Mouse (Mus musculus) frontal cortex, adult (tissue): ENCODE results near the gene Sox13.

Source experiments
- ATAC-seq: cut with Nextera tagmentation; 2 replicates; pipeline ENCODE4 v1.9.2; 2017; ENCODE audit warnings: mild to moderate bottlenecking, moderate library complexity, mixed read lengths; ENCODE audit not compliant: low TSS enrichment

Sox13 gene

DNA sequence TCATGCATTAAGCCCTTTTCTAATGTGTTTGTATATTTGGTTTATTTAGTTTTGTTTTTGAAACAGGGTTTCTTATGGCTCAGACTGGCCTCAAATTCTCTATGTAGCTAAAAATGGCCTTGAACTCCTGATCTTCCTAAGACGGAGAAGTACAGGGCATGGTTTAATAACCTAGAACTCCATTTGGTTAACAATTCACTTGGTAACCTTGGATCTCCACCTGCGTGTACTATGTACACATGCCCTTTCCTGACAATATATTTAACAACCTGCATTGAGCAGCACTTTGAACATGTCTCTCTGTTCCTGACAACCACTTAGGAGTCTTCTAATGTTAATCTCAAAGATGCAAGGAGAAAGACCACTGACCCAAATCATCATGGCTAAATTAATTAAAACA lies 7.0 kb upstream of the Sox13 start:
- ATAC-seq: no peak

DNA sequence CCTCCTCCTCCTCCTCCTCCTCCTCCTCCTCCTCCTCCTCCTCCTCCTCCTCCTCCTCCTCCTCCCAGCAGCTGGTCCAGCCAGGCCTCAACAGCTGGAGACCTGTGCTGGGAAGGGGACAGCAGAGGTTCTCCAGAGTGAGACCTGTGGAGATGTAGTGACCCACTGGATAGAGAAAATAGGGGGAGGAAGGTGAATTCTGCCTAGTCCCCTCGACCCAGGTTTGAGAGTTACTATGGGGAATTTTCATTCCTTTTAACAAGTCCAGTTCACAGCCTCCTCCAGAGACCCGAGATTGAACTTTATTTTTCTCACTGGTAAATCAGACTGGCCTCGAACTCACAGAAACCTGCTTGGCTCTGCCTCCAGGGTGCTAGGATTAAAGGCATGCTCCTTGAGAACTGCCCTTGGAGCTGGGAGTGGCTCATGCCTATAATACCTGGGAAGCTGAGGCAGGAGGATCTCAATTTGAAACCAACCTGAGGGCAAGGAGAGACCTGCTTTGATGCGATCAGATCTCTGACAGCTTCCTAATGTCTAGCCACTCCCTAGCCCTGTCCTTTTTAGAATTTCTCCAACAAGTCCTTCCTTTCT lies 467 bp upstream of the Sox13 start:
- ATAC-seq: no peak

DNA sequence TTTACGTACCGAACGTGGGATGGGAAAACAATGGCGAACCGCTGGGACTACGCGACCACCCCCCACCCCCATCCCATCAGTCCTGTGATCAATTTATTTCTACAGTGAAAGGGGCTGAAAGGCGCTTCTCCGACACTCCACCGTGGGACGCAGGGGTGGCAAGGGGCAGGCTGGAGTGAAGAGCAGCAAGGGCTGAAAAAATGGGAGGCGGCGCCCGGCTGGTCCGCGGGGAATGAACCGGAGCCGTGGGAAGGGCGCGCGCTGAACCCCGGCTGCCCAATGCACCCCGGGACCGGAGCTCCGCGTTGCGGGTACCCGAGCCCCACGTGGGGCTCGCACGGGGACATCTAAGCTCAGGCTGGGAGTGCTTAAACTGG lies 1.0 kb downstream of the Sox13 start:
- ATAC-seq: no peak

DNA sequence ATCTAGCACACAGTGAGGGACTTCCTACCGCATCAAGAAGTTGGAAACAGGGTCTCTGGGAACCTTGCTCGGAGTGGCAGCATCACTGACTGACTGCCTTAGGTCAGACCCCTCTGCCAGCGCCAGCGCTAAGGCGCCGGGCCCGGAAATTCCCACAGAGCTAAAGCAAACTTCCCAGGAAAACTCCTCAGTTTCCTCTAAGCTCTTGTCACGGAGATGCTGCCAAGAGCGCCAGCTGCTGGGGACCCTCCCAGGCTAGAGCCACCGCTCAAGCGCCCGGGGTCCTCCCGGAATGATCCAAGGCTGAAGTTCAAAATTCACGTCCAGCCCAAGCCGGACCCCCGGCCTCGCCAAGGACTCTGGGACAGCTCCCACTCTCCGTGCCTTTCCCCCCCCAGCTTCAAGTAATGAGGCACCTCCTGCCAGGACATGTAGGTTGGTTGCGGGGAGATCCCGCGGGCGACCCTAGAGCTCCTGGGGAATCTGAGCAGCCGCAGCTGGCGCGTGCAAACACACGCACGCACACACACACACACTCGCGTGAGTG lies 1.5 kb downstream of the Sox13 start:
- no peak for ATAC-seq

DNA sequence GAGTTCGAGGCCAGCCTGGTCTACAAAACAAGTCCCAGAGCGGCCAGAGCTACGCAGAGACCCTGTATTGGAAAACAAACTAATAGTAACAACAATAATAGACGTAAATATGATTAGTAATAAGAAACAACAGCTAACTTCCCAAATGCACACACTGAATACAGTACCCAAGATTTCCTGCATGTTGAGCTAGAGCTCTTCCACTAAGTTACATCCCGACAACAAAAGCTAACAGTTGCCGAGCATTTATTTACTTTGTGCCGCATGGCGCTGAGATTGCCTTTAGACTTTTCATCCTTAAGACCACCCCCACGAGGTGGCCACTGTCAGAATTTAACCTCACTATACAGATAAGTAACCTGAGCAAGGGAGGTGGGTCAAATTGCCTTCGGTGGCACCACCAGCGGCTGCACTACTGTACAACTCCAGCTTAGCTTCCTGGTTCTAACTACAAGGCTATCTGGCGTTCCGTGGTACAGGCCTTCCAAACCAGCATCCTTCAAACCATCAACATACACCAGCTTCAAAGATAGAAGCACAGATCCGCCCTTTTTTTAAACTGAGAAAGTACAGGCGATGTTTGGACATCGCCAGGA lies 2.1 kb downstream of the Sox13 start:
- no peak for ATAC-seq

DNA sequence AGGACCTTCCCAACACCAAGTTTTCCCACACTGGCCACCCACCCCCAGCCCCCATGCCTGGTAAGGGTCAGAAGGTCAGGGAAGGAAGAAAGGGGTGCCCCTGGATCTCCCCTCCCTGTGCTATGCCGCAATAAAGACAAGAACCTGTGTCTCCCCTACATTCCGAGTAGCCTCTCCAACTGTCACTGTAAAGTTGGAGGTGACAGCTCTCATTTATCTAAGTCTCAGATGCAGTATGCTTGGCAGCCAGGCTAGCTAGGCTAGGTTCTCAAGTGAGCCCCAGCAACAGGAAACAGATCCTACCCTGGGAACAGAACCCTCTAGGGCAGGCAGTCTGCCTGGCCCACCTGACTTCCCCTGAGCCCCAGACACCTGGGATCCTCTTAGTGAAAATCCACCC lies 3.1 kb downstream of the Sox13 start:
- no peak for ATAC-seq

DNA sequence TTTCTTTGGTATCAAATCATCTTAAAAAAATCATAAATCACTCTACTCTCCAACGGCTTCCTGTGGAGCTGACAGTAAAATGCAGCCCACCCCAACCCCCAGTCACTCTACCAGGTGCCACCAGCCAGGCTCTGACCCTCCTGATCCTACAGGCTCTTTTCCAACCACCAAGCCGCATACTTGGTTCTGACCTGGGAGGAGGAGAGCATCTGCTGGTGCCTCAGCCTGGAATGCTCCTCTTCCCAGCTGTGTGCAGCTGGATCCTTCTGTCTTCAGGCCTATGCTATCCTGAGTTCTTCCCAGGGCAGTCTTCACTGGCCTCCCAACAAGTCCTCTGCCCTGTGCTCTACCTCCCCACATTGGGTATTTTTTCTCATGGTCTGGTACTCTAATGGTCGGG lies 3.7 kb downstream of the Sox13 start:
- ATAC-seq: no peak

DNA sequence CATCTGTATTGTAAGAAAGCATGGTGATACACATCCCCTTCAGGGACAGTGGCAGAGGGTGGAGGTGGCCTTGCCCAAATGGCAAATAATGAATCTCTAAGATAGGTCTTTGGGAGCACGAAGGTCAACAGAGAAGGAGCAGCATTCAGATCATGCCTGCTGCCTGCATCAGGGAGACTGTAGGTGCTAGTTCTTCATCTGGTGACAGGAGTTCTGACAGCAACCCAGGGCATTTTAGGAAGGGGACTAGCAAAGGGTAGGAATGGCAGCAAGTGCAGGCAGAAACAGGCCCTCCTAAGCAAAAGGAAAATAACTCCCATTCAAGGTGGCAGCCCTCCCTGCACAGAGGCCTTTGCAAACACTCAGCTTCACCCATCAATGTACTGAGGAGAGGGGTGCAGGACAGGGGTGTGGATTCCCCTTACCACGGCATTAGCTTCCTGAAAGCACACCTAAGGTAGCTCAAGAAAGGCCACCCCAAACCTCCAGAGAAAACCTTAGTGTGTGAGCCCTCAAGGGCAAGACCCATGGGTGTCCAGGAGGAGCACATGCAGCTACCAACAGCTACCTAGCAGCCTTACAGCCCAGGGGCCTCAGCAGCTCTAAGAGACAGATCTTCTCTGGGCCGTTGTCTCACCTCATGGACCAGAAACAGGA lies 4.9 kb downstream of the Sox13 start:
- ATAC-seq: no peak

DNA sequence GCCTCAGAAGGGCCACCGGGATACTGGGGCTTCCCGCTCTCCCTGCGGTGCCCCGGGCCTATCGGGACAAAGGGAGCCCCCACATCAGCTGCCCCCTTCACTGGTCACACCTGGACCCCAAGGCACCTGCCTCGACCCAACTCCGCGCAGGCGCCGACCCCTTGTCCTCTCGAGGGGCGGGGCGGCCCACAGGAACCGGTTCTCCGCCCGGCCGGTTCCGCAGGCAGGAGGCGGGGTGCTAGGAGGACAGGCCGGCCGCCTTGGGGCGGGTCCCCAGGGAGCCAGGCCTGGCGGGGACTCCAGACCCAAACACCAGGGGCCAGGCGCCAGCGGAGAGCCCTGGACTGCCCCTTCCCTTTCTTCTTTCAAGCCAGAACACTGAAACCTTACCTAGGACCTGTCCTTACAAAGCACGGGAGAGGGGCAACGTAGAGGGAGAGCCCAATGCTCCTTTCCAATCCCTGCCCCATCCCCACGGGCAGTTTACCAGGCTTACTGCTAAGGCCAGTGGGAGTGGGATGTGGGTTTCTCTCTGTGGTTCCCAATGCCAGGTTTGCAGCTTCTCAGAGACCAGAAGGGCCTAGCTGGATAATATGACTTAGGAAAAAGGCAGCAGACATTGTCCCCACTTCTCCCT lies 5.9 kb downstream of the Sox13 start:
- no peak for ATAC-seq

DNA sequence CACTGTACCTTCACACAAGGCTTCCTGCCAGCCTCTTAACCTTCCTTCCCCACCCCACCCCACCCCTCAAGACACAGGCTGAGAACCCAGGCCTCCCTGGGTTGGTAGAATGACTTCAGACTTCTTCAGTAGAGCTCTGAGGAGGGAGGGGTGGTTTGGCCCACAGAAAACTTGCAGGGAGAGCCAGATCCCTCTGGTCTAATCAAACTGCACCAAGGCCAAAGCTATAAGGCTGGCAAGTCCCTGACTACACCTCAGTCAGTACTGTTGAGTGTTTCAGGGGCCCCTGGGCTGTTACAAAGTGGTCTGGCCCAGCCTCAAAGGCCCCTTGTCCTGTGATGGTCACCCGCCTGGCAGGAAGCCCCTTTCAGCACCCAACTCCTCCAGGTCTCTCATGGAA lies 6.6 kb downstream of the Sox13 start:
- no peak for ATAC-seq

DNA sequence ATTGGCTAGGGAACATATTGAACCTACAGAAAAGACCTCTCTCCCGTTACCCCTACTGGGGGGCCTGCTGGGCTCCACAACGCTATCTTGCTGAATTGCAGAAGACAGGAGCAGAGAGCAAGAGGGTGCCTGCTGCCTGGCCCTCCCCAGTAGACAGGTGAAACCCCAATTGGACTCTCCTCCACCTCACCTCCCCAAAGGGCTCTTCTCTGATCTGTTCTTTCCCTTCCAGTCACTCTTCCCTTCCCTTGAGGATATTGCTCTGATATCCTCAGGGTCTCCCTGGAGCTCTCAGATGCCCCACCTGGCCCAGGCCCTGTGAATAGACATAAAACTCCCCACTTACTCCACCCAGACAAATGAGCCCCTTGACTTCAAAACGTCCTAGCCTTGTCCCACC lies 7.1 kb downstream of the Sox13 start:
- ATAC-seq: no peak

DNA sequence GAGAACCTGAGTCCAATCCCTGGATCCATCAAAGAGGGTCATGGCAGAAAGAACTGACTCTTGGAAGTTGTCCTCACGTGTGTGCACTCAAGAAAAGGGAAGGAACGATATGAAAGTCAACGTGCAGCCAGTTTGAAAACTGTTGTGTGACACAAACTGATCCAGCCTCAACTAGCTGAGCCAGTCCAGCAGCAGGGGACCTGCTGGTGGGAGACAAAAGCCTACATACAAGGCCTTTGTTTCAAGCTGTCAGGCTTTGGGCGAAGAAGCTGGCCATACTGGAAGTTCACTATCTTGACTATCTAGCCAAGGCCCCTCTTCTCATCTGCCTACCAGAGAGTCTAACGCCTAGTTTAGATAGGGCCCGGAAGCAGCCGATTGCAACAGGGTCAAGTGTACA lies 7.7 kb downstream of the Sox13 start:
- no peak for ATAC-seq

DNA sequence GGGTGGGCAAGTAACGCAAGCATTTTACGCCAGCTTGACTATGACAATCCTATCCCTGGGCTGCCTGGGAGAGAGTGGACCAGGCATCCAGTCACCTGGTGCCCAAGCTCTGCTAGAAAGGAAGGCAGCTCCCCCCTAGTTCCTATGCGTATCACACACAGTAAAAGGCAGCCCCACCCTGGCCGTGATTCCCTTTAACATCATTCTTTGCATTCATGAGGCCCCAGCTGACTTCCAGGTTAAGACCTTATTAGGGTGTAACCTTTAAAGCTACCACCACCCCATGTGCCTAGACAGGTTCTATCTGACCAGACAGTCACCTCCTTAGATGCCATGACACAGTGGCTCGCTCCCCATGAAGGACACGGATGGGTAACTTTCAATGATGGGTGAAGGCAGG lies 8.7 kb downstream of the Sox13 start:
- ATAC-seq: no peak

DNA sequence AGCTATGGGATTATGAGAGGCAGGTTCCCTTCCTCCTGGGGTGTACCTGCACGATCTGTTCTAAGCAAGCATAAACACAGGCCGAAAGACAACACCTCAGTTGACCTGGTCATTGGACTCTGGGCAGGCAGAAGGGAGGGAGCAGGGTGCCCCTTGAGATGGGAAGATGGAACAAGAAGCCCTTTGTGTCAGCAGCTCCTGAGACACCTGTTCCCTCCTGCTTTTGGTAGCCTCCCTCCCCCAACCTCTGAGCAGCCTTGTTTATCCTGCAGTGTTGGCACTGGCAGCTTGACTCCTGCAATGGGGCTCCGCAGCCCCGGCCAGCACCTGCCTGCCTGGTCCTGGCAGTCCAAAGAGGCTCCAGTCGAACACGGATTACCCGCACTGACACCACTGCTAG lies 9.1 kb downstream of the Sox13 start:
- no peak for ATAC-seq

DNA sequence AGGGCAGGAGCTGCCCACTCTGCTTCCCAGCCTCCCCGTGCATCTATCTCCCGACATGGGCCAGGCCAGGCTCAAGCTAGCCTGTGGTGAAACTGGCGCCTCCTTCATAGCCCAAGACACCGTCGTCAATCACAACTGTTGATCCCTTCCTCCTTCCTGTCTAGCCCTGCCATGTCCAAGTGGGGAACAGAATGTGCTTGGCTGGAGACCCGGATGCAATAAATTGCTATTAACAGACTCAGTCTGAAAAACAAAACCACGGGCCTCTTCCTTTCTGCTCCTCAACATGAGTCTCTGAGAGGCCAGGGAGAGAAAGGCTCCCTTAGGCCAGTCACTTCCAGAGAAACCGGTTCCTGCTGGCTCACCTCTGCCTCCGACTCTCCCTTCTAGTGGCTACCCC lies 11.2 kb downstream of the Sox13 start:
- ATAC-seq: no peak

DNA sequence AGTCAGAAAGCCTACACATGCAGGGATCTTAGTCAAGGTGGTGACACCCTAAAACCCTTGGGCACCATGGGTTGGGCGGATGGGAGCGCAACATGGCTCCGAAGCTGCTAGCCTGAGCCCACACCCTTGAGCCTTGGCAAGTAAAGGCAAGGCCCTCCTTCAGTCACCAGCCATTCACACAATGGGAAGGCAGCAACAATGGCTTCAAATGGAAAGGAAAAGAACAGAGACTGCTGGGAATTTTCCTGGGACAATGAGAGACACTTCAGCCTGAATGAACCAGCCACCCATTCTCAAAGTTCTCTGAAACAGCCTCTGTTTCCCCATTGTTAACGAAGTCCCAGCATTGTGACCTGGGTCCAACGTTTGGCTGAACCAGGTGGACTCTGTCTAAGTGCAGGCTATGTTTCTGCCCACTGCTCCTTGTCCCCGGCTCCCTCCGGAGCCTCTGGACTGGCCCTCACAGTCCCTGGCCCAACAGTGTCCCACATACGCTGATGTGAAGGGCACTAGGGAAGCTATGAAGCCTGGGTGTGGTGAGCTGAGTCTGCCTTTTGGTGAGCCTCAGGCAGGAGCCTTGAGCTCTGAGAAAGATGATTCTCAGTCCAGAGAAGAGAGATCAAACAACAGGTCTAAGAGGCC lies 12.6 kb downstream of the Sox13 start:
- ATAC-seq: no peak

DNA sequence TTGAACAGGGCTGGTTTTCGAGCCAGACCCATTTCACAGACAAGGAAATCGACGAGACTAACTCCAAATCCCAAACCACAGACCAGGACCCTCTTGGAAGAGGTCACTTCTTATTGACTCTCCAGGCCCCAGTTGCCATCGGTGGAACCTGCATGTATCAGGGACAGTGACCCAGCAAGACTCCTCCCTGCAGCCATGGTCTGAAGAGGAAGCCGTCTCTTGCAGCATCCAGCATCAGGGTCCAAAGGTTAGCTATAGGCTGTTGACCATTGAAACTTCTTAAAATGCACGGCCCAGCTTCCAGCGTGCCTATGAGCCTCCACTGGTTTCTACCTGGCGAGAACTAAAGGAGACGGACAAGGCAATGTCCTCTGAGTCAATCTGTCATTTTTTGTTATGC lies 14.4 kb downstream of the Sox13 start:
- no peak for ATAC-seq

DNA sequence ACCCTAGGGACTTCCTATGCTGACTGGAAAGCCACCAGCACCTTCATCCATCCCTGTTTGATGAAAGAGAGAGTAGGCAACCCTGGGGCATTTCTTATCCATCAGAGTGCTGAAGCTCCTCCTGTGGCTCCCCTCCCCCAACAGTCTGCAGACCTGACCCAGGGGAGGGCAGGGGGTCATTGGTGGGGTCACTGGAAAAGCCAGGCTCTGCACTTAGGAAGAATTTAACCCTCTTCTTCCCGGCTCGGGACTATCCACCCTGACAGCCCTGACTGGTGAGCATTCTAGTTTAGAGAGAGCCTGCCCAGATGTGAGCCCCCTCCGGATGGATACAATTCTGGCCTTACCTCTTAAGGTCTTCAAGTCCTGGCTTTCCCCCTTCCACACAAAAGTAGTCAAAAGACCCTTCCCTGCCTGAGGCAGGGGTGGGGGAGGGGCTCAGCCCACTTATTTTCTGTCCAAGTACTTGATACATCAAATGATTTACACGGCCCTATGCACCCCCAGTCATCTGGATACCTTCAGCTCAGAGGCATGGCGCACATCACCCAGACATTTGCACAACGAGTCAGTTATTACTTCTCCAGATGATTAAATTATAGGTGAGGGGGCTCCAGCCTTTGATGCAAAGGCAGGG lies 15.2 kb downstream of the Sox13 start:
- ATAC-seq: no peak

DNA sequence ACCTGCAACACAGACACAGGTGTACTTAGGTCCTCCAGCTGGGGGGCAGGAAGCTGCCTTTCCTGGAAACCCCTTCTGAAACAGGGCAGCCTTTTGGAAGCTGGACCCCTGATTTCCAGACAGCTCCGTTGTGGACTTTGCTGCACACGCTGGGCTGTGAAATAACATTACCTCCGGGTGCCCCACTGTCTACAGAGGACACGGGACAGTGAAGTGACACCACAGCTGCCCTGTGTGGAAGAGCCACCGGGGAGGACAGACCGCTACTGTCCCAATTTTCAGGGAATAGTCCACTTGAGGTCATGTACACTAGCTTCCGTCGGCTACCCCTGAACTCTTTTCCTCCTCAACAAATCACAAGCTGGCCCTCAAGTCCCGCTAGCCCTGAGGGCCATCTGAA lies 15.9 kb downstream of the Sox13 start:
- ATAC-seq: no peak

DNA sequence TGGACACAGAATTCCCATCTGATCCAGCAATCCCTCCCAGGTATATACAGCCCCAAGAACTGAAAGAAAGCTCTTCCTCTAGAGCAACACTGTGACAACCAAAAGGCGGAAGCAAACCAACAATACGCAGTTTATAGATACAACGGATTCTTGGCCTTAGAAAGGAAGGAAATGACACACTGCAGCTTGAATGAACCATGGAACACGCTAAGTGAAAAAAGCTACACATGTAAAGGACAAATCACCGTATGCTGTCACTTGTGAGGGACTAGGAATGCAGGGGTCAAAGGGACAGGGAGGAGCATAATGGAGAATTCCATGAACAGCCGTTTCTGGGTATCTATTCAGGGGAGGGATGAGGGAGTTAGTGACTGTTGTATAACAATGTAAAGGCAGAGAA lies 16.7 kb downstream of the Sox13 start:
- no peak for ATAC-seq

DNA sequence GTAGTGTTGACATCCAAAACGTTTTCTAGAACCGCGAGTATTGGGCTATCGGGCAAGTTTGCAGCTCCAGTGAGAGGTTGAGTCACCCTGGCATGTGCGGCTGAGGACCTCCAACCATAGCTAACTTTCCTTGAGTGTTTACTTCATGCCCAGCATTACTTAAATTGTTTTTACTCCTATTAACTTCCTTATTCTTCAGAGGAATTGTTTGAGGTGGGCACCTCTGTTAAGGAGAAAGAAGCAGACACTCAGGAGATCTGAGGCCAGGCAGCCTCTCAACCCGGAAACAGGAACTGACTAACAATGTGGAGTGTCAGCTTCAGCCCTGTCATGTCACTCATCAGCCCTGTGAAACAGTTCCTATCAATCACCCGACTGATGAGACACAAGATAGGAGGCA lies 17.6 kb downstream of the Sox13 start:
- no peak for ATAC-seq

DNA sequence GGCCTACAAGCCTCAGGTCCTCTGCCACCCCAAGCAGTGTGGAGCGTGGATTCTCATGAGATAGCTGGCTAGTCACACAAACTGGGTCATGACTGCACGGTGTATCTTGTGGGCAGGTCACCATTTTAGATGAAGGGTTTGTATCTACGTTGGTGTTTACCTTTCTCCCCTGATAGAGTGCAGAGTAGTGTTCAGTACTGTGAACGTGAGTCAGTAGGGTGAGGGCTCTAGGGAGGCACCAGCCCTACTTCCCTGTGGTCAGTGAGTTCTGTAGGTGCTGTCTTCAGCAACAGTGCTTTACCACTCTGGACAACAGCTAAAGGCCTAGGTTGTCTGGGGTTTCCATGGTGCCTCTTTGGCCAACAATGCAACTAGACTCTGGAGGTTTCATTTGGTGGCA lies 20.2 kb downstream of the Sox13 start:
- no peak for ATAC-seq
